Mouse (Mus musculus) myocyte (in vitro differentiated cells): ENCODE measurements at regions not wholly inside any gene's neighbourhood (a gene's known extent, or its start where the extent isn't known, plus 50 kb on each side); places are given as distances from the start of the nearest gene placed in this dataset.

Experiments used
- CEBPB ChIP-seq: IDR thresholded peaks from 2 replicates; pipeline ENCODE4 v1.6.1; 2011; ENCODE audit warnings: mild to moderate bottlenecking, moderate library complexity; ENCODE audit not compliant: poor library complexity, insufficient read depth, severe bottlenecking
- E2F4 ChIP-seq: IDR thresholded peaks from one replicate; pipeline ENCODE4 v1.6.1; 2011; ENCODE audit warnings: mild to moderate bottlenecking, control low read depth, moderate library complexity; ENCODE audit not compliant: insufficient read depth
- MAX ChIP-seq: IDR thresholded peaks from one replicate; pipeline ENCODE4 v1.6.1; 2011; ENCODE audit warnings: low read depth, mild to moderate bottlenecking, control low read depth
- MYOD1 ChIP-seq, 3 experiments: IDR thresholded peaks; one replicate each; pipeline ENCODE4 v1.6.1; 2011; ENCODE audit warnings: control low read depth in 2 of 3, low read depth in 2 of 3, mild to moderate bottlenecking in 2 of 3, moderate library complexity in 1 of 3; ENCODE audit not compliant: insufficient read length in 2 of 3, control insufficient read depth in 1 of 3
- POLR2A ChIP-seq: IDR thresholded peaks from one replicate; pipeline ENCODE4 v1.6.1; 2011; ENCODE audit warnings: low read depth, mild to moderate bottlenecking, control low read depth, moderate library complexity; ENCODE audit not compliant: insufficient read length
- REST ChIP-seq: IDR thresholded peaks from one replicate; pipeline ENCODE4 v1.6.1; 2011; ENCODE audit warnings: mild to moderate bottlenecking, control low read depth, moderate library complexity; ENCODE audit not compliant: insufficient read depth, insufficient read length
- TCF3 ChIP-seq: IDR thresholded peaks from one replicate; pipeline ENCODE4 v1.6.1; 2011; ENCODE audit warnings: low read depth, control low read depth; ENCODE audit not compliant: insufficient read length
- USF1 ChIP-seq: IDR thresholded peaks from one replicate; pipeline ENCODE4 v1.6.1; 2011; ENCODE audit warnings: low read depth, mild to moderate bottlenecking, control low read depth, moderate library complexity

DNA sequence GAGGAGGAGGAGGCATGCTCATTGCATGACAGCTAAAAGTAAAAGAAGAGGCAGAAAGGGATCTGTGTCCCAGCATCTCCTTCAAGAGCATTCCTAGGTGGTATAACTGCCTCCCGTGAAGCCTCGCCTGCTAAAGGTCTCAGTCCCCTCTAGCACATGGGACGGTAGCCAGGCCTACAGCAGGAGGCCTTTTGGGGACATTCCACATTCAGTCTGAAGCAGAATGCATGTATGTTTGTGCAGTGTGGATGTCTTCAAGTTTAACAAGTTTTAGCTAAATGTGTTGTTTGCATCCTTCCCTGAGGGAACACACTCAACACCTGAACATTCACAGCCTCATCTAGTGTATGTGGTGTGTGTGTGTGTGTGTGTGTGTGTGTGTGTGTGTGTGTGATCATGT is 64.8 kb upstream of the Gm11983 start:
- no peak for TF ChIP-seq MAX
- no peak for TF ChIP-seq E2F4
- no peak for TF ChIP-seq POLR2A
- no peak for TF ChIP-seq CEBPB
- TF ChIP-seq REST, result no peak
- TF ChIP-seq USF1, result no peak
- no peak for TF ChIP-seq MYOD1 (IDR thresholded peaks at IDR 0.05; ENCODE audit: control insufficient read depth in 1 of 3, insufficient read length in 2 of 3, low read depth in 2 of 3)
- no peak for TF ChIP-seq TCF3
